Mouse (Mus musculus) MEL (cell line): ENCODE results near the gene Tbc1d20.

Source experiments
- GATA1 ChIP-seq: IDR thresholded peaks from 2 replicates; pipeline ENCODE4 v1.6.1; 2011; ENCODE audit warnings: low read depth, low read length, improper control_type of control experiment
- ZC3H11A ChIP-seq: IDR thresholded peaks from 2 replicates; pipeline ENCODE4 v1.6.1; 2012; ENCODE audit warnings: low read depth, mild to moderate bottlenecking, inconsistent platforms, low read length, improper control_type of control experiment

DNA sequence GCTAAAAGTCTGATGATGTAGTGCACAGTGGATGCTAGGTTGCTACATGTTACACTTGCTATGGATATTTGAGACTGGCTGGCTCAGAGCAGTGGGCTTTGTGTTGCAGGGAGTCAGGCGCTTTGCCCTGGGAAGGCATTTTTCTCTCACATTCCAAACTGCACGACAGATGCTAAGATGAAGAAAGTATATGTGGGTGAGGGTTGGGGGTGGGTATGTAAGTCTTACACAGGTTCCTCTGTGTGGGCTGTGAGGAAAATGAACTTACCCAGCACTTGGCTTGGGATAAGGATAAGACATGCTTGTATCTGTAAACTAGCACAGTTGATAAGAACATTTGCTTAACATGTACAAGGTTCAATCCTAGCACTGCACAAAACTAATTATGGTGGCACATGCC is 9.2 kb downstream of the Tbc1d20 start:
- TF ChIP-seq ZC3H11A, result no peak
- TF ChIP-seq GATA1, result no peak
